Mouse (Mus musculus): ENCODE measurements around the gene Olfr170. TPM values are rescaled to one million over a fixed set of nuclear protein-coding genes. Genes with fewer than 3 reads are reported as not detected.

Olfr170 gene
- not detected for polyA plus RNA-seq (2014; fragmentation: Illumina TruSeq; extraction: RNeasy Lipid Tissue Mini Kit (QIAGEN cat#74804); ENCODE audit: low read depth, low replicate concordance)

DNA sequence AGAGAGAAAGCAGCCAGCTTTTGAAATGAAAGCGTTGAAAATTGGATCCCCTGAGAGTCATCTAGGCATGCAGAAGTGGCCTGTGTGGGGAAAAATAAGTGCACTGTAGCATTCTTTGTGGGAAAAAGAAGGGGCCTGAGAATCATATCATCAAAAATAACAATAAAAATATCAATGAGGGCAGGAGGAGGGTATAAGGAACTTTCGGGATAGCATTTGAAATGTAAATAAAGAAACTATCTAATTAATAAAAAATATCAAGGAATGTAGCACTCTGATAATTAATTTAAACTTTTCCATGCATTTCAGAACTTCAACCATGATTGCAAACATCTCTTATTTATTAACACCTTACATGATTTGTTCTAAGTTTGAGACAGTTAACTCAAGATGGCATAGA is at the start of gene Olfr170:
TSS of gene Olfr170 (minus strand) at position 101 of the 400 bp plus-strand sequence.

DNA sequence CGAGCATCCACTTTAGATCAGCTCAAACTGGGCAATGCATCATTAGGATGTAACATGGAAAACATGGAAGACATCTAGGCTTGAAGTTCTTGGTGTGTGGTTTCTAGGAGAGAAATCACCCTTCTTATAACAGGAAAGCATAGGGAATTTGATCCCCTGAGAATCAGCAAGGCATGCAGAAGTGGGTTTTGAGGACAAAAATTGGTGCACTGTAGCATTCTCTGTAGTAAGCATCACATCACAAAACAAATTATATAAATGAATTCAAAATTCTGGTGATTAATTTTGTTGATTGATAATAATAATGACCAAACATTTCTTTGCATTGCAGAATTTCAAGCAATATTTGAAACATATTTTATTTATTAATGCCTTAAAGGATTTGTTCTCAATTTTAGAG is 18.1 kb upstream of the Olfr170 start, which contains the start of gene Olfr171:
TSS of gene Olfr171 (minus strand) at position 101 of the 400 bp plus-strand sequence.

GRCm38 (mm10) chr16:19571709-19572108 is 40.0 kb downstream of the Olfr170 start, which contains the start of gene Olfr169:
TSS of gene Olfr169 (minus strand) at chr16:19571809.

Other genes with a start within 250 kb of the Olfr170 start
- 0.28 TPM for gene Olfr165, start 188.7 kb downstream of the Olfr170 start, polyA plus RNA-seq (2014; fragmentation: Illumina TruSeq; extraction: RNeasy Lipid Tissue Mini Kit (QIAGEN cat#74804); ENCODE audit: low read depth, low replicate concordance)
- gene Olfr166, start 128.2 kb downstream of the Olfr170 start, polyA plus RNA-seq (2014; fragmentation: Illumina TruSeq; extraction: RNeasy Lipid Tissue Mini Kit (QIAGEN cat#74804); ENCODE audit: low read depth, low replicate concordance): not detected
- gene Olfr167, start 89.6 kb downstream of the Olfr170 start, polyA plus RNA-seq (2014; fragmentation: Illumina TruSeq; extraction: RNeasy Lipid Tissue Mini Kit (QIAGEN cat#74804); ENCODE audit: low read depth, low replicate concordance): not detected
- gene Olfr168, start 76.3 kb downstream of the Olfr170 start, polyA plus RNA-seq (2014; fragmentation: Illumina TruSeq; extraction: RNeasy Lipid Tissue Mini Kit (QIAGEN cat#74804); ENCODE audit: low read depth, low replicate concordance): not detected
- gene Olfr169, start 40.1 kb downstream of the Olfr170 start, polyA plus RNA-seq (2014; fragmentation: Illumina TruSeq; extraction: RNeasy Lipid Tissue Mini Kit (QIAGEN cat#74804); ENCODE audit: low read depth, low replicate concordance): 0.24 TPM
- not detected for gene Olfr171, start 18.0 kb upstream of the Olfr170 start, polyA plus RNA-seq (2014; fragmentation: Illumina TruSeq; extraction: RNeasy Lipid Tissue Mini Kit (QIAGEN cat#74804); ENCODE audit: low read depth, low replicate concordance)
- gene Lamp3, start 94.5 kb upstream of the Olfr170 start, polyA plus RNA-seq (2014; fragmentation: Illumina TruSeq; extraction: RNeasy Lipid Tissue Mini Kit (QIAGEN cat#74804); ENCODE audit: low read depth, low replicate concordance): 0.60 TPM
- gene B3gnt5, start 148.3 kb upstream of the Olfr170 start, polyA plus RNA-seq (2014; fragmentation: Illumina TruSeq; extraction: RNeasy Lipid Tissue Mini Kit (QIAGEN cat#74804); ENCODE audit: low read depth, low replicate concordance): 0.25 TPM